ENCODE assay signal across 12 mouse cellular contexts in genomic region chr4:8232393-8233111, GRCm38 (mm10). TPM values are rescaled to one million over a fixed set of nuclear protein-coding genes. Genes with fewer than 3 reads are reported as not detected.
A peak's percentile ranks its signal among the peaks of the same experiment; 100 is the strongest.
DNase-seq lines count a peak whose midpoint lies in the region; ATAC-seq and TF ChIP-seq lines count a peak whose summit lies in the region.
"Had no signal": no experiment of that assay in that cellular context is flagged by ENCODE, and none has a peak within 500 bp of the region (broad histone marks: within the 10 kb centered on the region; RNA-seq: fewer than 3 reads in every experiment).

No protein-coding gene starts in this region.

- WGBS in lung, embryonic 14.5 days = 49% methylated on average over 12 of the region's 12 CpGs
- WGBS in lung, adult 2 months = 29% methylated on average over 12 of the region's 12 CpGs
- 28% methylated on average over 12 of the region's 12 CpGs for WGBS in intestine, postnatal 0 days

- H3K27ac ChIP-seq in lung, embryonic 14.5 days (ENCODE audit: low read depth) = no peak overlapping the region
- peak overlapping the region; percentile 65; the same call in 1 of the 2 replicates for H3K27ac ChIP-seq in intestine, postnatal 0 days (ENCODE audit: low read depth, low read length)
- H3K27ac ChIP-seq: hindbrain, embryonic 14.5 days; limb, embryonic 10.5 days had no signal

- no peak for TF ChIP-seq CTCF in lung, embryonic 14.5 days (IDR thresholded peaks at IDR 0.05; ENCODE audit: low read depth)
- no peak for TF ChIP-seq CTCF in lung, adult 2 months (IDR thresholded peaks at IDR 0.05; ENCODE audit: insufficient read depth, low read length)
- no peak for TF ChIP-seq CTCF in intestine, postnatal 0 days (IDR thresholded peaks at IDR 0.05; ENCODE audit: low read depth)

- H3K4me1 ChIP-seq in lung, embryonic 14.5 days (ENCODE audit: insufficient read depth) = no peaks in the 10 kb centered on the region
- H3K4me1 ChIP-seq in lung, adult 2 months (ENCODE audit: control insufficient read depth, insufficient read depth, low read length) = peaks cover 2% of the 10 kb centered on the region
- peaks cover 14% of the 10 kb centered on the region for H3K4me1 ChIP-seq in intestine, postnatal 0 days (replicated peaks; ENCODE audit: control insufficient read depth, insufficient read depth, low read length)

- intact Hi-C loops in left cerebral cortex, postnatal 10 days (cut with DNase I) = no loop called here

- DNase-seq in lung, embryonic 14.5 days = peak; percentile 42
- DNase-seq in lung, adult 2 months = no peak
- DNase-seq in heart, adult 9 months (ENCODE audit: low spot score in 2 of 2) = peak; percentile 25 to 63
- peak; percentile 20 for DNase-seq in lung, postnatal 36 days
- DNase-seq in thymus, postnatal 25 days = no peak
- no peak for DNase-seq in left cerebral cortex, postnatal 10 days (ENCODE audit: extremely low spot score in 1 of 2, low spot score in 2 of 2)
- DNase-seq: cerebellum, adult 2 months; right cerebral cortex, postnatal 14 days had no signal

- TF ChIP-seq POLR2A in lung, adult 2 months (IDR thresholded peaks at IDR 0.05; ENCODE audit: borderline replicate concordance, extremely low read depth, low read depth, low read length) = no peak

- no peaks in the 10 kb centered on the region for H3K27me3 ChIP-seq in lung, embryonic 14.5 days (ENCODE audit: insufficient read depth, low read length)
- no peaks in the 10 kb centered on the region for H3K27me3 ChIP-seq in intestine, postnatal 0 days (replicated peaks; ENCODE audit: control insufficient read depth, insufficient read depth, low read length)

- H3K4me3 ChIP-seq in lung, embryonic 14.5 days (ENCODE audit: low read depth, low read length) = no peak overlapping the region
- no peak overlapping the region for H3K4me3 ChIP-seq in lung, adult 2 months (replicated peaks; ENCODE audit: extremely low read depth, low read depth, low read length)
- no peak overlapping the region for H3K4me3 ChIP-seq in intestine, postnatal 0 days (ENCODE audit: low read depth, low read length)
- H3K4me3 ChIP-seq: limb, embryonic 10.5 days had no signal

- no peak overlapping the region for H3K4me2 ChIP-seq in lung, embryonic 14.5 days
- H3K4me2 ChIP-seq in intestine, postnatal 0 days (replicated peaks; ENCODE audit: low read depth) = peak overlapping the region; percentile 28
- H3K4me2 ChIP-seq: hindbrain, embryonic 14.5 days had no signal

- H3K9ac ChIP-seq in lung, embryonic 14.5 days = no peak overlapping the region
- no peak overlapping the region for H3K9ac ChIP-seq in intestine, postnatal 0 days (ENCODE audit: low read depth, low read length)
- H3K9ac ChIP-seq: hindbrain, embryonic 14.5 days had no signal

- no peaks in the 10 kb centered on the region for H3K9me3 ChIP-seq in lung, embryonic 14.5 days (ENCODE audit: low read depth, low read length)
- H3K9me3 ChIP-seq in intestine, postnatal 0 days (ENCODE audit: control insufficient read depth) = no peaks in the 10 kb centered on the region
- H3K9me3 ChIP-seq: limb, embryonic 10.5 days had no signal

- ATAC-seq in lung, embryonic 14.5 days (ENCODE audit: insufficient read depth) = peak; percentile 44; the same call in 1 of the 2 replicates
- ATAC-seq in intestine, postnatal 0 days = peak; percentile 52; the same call in 1 of the 2 replicates
- ATAC-seq in inflammation-experienced regulatory T-cells, adult 6 months = no peak

- no peaks in the 10 kb centered on the region for H3K36me3 ChIP-seq in lung, embryonic 14.5 days (ENCODE audit: insufficient read depth)
- no peaks in the 10 kb centered on the region for H3K36me3 ChIP-seq in intestine, postnatal 0 days (ENCODE audit: control insufficient read depth, insufficient read depth)
- H3K36me3 ChIP-seq: limb, embryonic 10.5 days had no signal

RNA-seq across cellular contexts. Expression of gene Car8, which starts 6.3 kb away (rescaled TPM):
- polyA plus RNA-seq in lung, embryonic 14.5 days (2014; fragmentation: Nextera tagmentation; extraction: Ambion mirVana) = 7.4 and 7.7 TPM in 2 replicates
- 11.1 and 15.1 TPM in 2 replicates for polyA plus RNA-seq in lung, adult 2 months (2012; rRNA removed)
- 27.3 and 29.0 TPM in 2 replicates for polyA plus RNA-seq in intestine, postnatal 0 days (2015; fragmentation: Nextera tagmentation; extraction: Ambion mirVana)
- under 1 TPM in 1 of 3 experiments, not detected in 2; 0.11 TPM for polyA plus RNA-seq in inflammation-experienced regulatory T-cells, adult 6 months (2017; shearing (Covaris generic))
- 10 to 100 TPM; 15.1 to 18.4 TPM for total RNA-seq in left cerebral cortex, postnatal 10 days (2021)

Comparison
In these comparisons a context has a peak if more than half of its experiments do, and no peak if none do; other contexts are left out.
1. DNase-seq: peak in lung, embryonic 14.5 days (single experiment), heart, adult 9 months (2 of 2) and lung, postnatal 36 days (single experiment); none in lung, adult 2 months (single experiment), thymus, postnatal 25 days (single experiment) and left cerebral cortex, postnatal 10 days (0 of 2).